Mouse (Mus musculus) MN1 (cell line): ENCODE data around the gene Rsph10b.
A peak's percentile ranks its signal among the peaks of the same experiment; 100 is the strongest.

Experiments
- DNase-seq: peaks from one replicate; pipeline ENCODE4 v3.0.0-alpha.2; 2016; ENCODE audit warnings: low spot score

The Rsph10b gene

GRCm38 (mm10) chr5:143936156-143936555 lies 3.3 kb downstream of the Rsph10b start:
- DNase-seq: no peak

- DNase-seq: no peak
These were observed 8.8 kb downstream of the Rsph10b start for GRCm38 (mm10) chr5:143941588-143941987.

- no peak for DNase-seq
These were observed 10.6 kb downstream of the Rsph10b start for GRCm38 (mm10) chr5:143943231-143944125.

GRCm38 (mm10) chr5:143948361-143948760 lies 15.5 kb downstream of the Rsph10b start:
- DNase-seq: no peak

- no peak for DNase-seq
These were observed 17.2 kb downstream of the Rsph10b start for GRCm38 (mm10) chr5:143950016-143950415.

GRCm38 (mm10) chr5:143957101-143957500 lies 24.3 kb downstream of the Rsph10b start:
- DNase-seq: no peak

- DNase-seq: no peak
These were observed 26.7 kb downstream of the Rsph10b start for GRCm38 (mm10) chr5:143959551-143959950.

GRCm38 (mm10) chr5:143961176-143961575 lies 28.3 kb downstream of the Rsph10b start:
- no peak for DNase-seq

GRCm38 (mm10) chr5:143965586-143966345 lies 32.9 kb downstream of the Rsph10b start:
- no peak for DNase-seq

- no peak for DNase-seq
These were observed 33.8 kb downstream of the Rsph10b start for GRCm38 (mm10) chr5:143966671-143967070.

GRCm38 (mm10) chr5:143972628-143973027 lies 39.8 kb downstream of the Rsph10b start:
- DNase-seq: no peak

- DNase-seq: peak; percentile 88
These were observed 42.2 kb downstream of the Rsph10b start for GRCm38 (mm10) chr5:143974931-143975630.

- DNase-seq: no peak
These were observed 42.7 kb downstream of the Rsph10b start for GRCm38 (mm10) chr5:143975631-143975933.

GRCm38 (mm10) chr5:143976232-143976631 lies 43.4 kb downstream of the Rsph10b start:
- no peak for DNase-seq

GRCm38 (mm10) chr5:143976726-143977431 lies 44.0 kb downstream of the Rsph10b start:
- no peak for DNase-seq

GRCm38 (mm10) chr5:143980858-143981257 lies 48.0 kb downstream of the Rsph10b start:
- DNase-seq: no peak

GRCm38 (mm10) chr5:143982361-143982760 lies 49.5 kb downstream of the Rsph10b start:
- no peak for DNase-seq

- no peak for DNase-seq
These were observed 52.5 kb downstream of the Rsph10b start for GRCm38 (mm10) chr5:143985381-143985780.

GRCm38 (mm10) chr5:143987596-143987995 lies 54.8 kb downstream of the Rsph10b start:
- no peak for DNase-seq

- no peak for DNase-seq
These were observed 56.2 kb downstream of the Rsph10b start for GRCm38 (mm10) chr5:143989046-143989445.

GRCm38 (mm10) chr5:143990086-143990485 lies 57.3 kb downstream of the Rsph10b start:
- no peak for DNase-seq

- DNase-seq: no peak
These were observed 59.8 kb downstream of the Rsph10b start for GRCm38 (mm10) chr5:143992661-143993060.
